Mouse (Mus musculus) midbrain, embryonic 14.5 days (tissue): ENCODE measurements around the gene Tprgl. TPM values are rescaled to one million over a fixed set of nuclear protein-coding genes. Genes with fewer than 3 reads are reported as not detected.

Source experiments
- ATAC-seq: fragments of 200-750 bp; cut with Nextera tagmentation; 2 replicates; pipeline ENCODE4 v1.8.0; 2017; ENCODE audit warnings: moderate number of reproducible peaks, moderate library complexity; ENCODE audit not compliant: low FRiP score, low TSS enrichment
- DNase-seq: peaks from one replicate; pipeline ENCODE4 v3.0.0-alpha.2; 2015
- H3K27ac ChIP-seq: fragments of 300-500 bp; sonication (generic); replicated peaks from 2 replicates; pipeline ENCODE4 v1.5.1; 2014; ENCODE audit warnings: mild to moderate bottlenecking, low read depth, low read length, moderate library complexity
- H3K27me3 ChIP-seq: fragments of 300-500 bp; sonication (generic); 2 replicates; pipeline ENCODE4 v1.6.1; 2014; ENCODE audit warnings: low read length, control low read depth, mixed read lengths; ENCODE audit not compliant: control insufficient read depth, insufficient read depth
- H3K36me3 ChIP-seq: fragments of 300-500 bp; sonication (generic); 2 replicates; pipeline ENCODE4 v1.6.1; 2014; ENCODE audit warnings: low read length, control low read depth; ENCODE audit not compliant: control insufficient read depth, insufficient read depth
- H3K4me1 ChIP-seq: fragments of 300-500 bp; sonication (generic); 2 replicates; pipeline ENCODE4 v1.6.1; 2014; ENCODE audit warnings: mild to moderate bottlenecking, antibody characterized with exemption, low read length, control low read depth; ENCODE audit not compliant: control insufficient read depth, insufficient read depth
- H3K4me2 ChIP-seq: fragments of 300-500 bp; sonication (generic); 2 replicates; pipeline ENCODE4 v1.6.1; 2014; ENCODE audit warnings: mild to moderate bottlenecking, low read length, moderate library complexity
- H3K4me3 ChIP-seq: fragments of 300-500 bp; sonication (generic); replicated peaks from 2 replicates; pipeline ENCODE4 v1.5.1; 2014; ENCODE audit warnings: low read depth, low read length
- H3K9ac ChIP-seq: fragments of 300-500 bp; sonication (generic); replicated peaks from 2 replicates; pipeline ENCODE4 v1.6.1; 2014; ENCODE audit warnings: mild to moderate bottlenecking, low read length, moderate library complexity
- H3K9me3 ChIP-seq: fragments of 300-500 bp; sonication (generic); 2 replicates; pipeline ENCODE4 v1.6.1; 2016; ENCODE audit warnings: low read length, control low read depth, mixed read lengths; ENCODE audit not compliant: control insufficient read depth
- WGBS: fragments of 180-500 bp; shearing (Covaris S2); extraction: QIAGEN DNeasy Blood & Tissue Kit; methylation state at CpG from one replicate; pipeline ENCODE4 v1.1.7; 2014; 5-methylcytosine and 5-hydroxymethylcytosine counted together
- polyA plus RNA-seq: library from polyadenylated mRNA; unstranded; fragments of >200 nt; fragmentation: Nextera tagmentation; extraction: Ambion mirVana; gene quantifications from 2 replicates; pipeline ENCODE4 v1.2.1, GENCODE M21; 2014

Gene Tprgl
- polyA plus RNA-seq, 1 experiment from 2014 or later = 208 TPM

- under 1% methylated on average over 55 of the region's 61 CpGs for WGBS
- H3K9ac ChIP-seq = peak within 1 kb of the TSS; percentile 49
- peak within 1 kb of the TSS; percentile 93 for H3K4me2 ChIP-seq
- H3K4me1 ChIP-seq = peaks cover 13% of the 10 kb centered on the region
- H3K27ac ChIP-seq = no peak within 1 kb of the TSS
- peaks cover 31% of the 10 kb centered on the region for H3K27me3 ChIP-seq
- DNase-seq = peak; percentile 70
- no peaks in the 10 kb centered on the region for H3K9me3 ChIP-seq
- H3K36me3 ChIP-seq = no peaks in the 10 kb centered on the region
- H3K4me3 ChIP-seq = peak within 1 kb of the TSS; percentile 49
- ATAC-seq = peak; percentile 66; the same call in 1 of the 2 replicates
Measured at GRCm38 (mm10) chr4:154170506-154171150, 10.2 kb upstream of the Tprgl start, which contains the start of gene Megf6. Gene Megf6, plus strand, starts transcription at chr4:154170730.

GRCm38 (mm10) chr4:154170021-154170420, 9.6 kb upstream of the Tprgl start:
- no peak for DNase-seq
- peaks cover 31% of the 10 kb centered on the region for H3K27me3 ChIP-seq

GRCm38 (mm10) chr4:154167053-154167452, 6.6 kb upstream of the Tprgl start:
- Histone ChIP-seq H3K9ac (no peak overlapping the region), H3K4me2 (no peak overlapping the region), H3K9me3 (no peaks in the 10 kb centered on the region), H3K36me3 (no peaks in the 10 kb centered on the region), H3K4me1 (peaks cover 13% of the 10 kb centered on the region), H3K27me3 (peaks cover 31% of the 10 kb centered on the region), H3K27ac (no peak overlapping the region), H3K4me3 (no peak overlapping the region)
- 26% methylated on average over 5 of the region's 5 CpGs for WGBS
- DNase-seq (peak; percentile 67), ATAC-seq (no peak)

More at GRCm38 (mm10) chr4:154170021-154170420, 9.6 kb upstream of the Tprgl start:
- no peak overlapping the region for H3K9ac ChIP-seq
- WGBS = 2% methylated on average over 15 of the region's 15 CpGs
- H3K4me2 ChIP-seq = peak overlapping the region; percentile 93
- no peaks in the 10 kb centered on the region for H3K36me3 ChIP-seq
- H3K27ac ChIP-seq = no peak overlapping the region
- H3K4me3 ChIP-seq = peak overlapping the region; percentile 49
- peak; percentile 9; the same call in 1 of the 2 replicates for ATAC-seq
- no peaks in the 10 kb centered on the region for H3K9me3 ChIP-seq
- peaks cover 13% of the 10 kb centered on the region for H3K4me1 ChIP-seq

GRCm38 (mm10) chr4:154163296-154163695, 2.8 kb upstream of the Tprgl start:
- Histone ChIP-seq H3K9ac (no peak overlapping the region), H3K4me3 (no peak overlapping the region), H3K27me3 (no peaks in the 10 kb centered on the region), H3K36me3 (peaks cover 6% of the 10 kb centered on the region), H3K9me3 (no peaks in the 10 kb centered on the region), H3K4me2 (no peak overlapping the region), H3K27ac (no peak overlapping the region), H3K4me1 (peaks cover 17% of the 10 kb centered on the region)
- ATAC-seq (no peak), DNase-seq (peak; percentile 90)
- 17% methylated on average over 7 of the region's 7 CpGs for WGBS

- H3K9me3 ChIP-seq = no peaks in the 10 kb centered on the region
Measured at GRCm38 (mm10) chr4:154159961-154160537, 417 bp downstream of the Tprgl start.

GRCm38 (mm10) chr4:154159002-154159401, 1.5 kb downstream of the Tprgl start:
- Histone ChIP-seq H3K9ac (no peak overlapping the region), H3K4me2 (peak overlapping the region; percentile 77), H3K36me3 (peaks cover 49% of the 10 kb centered on the region), H3K27ac (no peak overlapping the region), H3K4me3 (0 out of 2 replicates have a peak overlapping the region, but pooled peaks have one; percentile 87), H3K4me1 (peaks cover 17% of the 10 kb centered on the region), H3K27me3 (no peaks in the 10 kb centered on the region), H3K9me3 (no peaks in the 10 kb centered on the region)
- DNase-seq (peak; percentile 91), ATAC-seq (no peak)
- WGBS = 18% methylated on average over 6 of the region's 6 CpGs

More at GRCm38 (mm10) chr4:154159961-154160537, 417 bp downstream of the Tprgl start:
- Histone ChIP-seq H3K36me3 (peaks cover 39% of the 10 kb centered on the region), H3K4me3 (peak overlapping the region; percentile 87), H3K9ac (peak overlapping the region; percentile 81), H3K27ac (peak overlapping the region; percentile 70), H3K4me2 (peak overlapping the region; percentile 77), H3K27me3 (no peaks in the 10 kb centered on the region), H3K4me1 (peaks cover 17% of the 10 kb centered on the region)
- WGBS = 2% methylated on average over 47 of the region's 47 CpGs
- DNase-seq = peak; percentile 41
- ATAC-seq = peak; percentile 68

GRCm38 (mm10) chr4:154157970-154158662, 2.4 kb downstream of the Tprgl start:
- 93% methylated on average over 14 of the region's 14 CpGs for WGBS
- H3K36me3 ChIP-seq = peaks cover 55% of the 10 kb centered on the region
- DNase-seq = no peak
- no peaks in the 10 kb centered on the region for H3K27me3 ChIP-seq
- H3K4me3 ChIP-seq = no peak overlapping the region
- ATAC-seq = no peak
- peaks cover 17% of the 10 kb centered on the region for H3K4me1 ChIP-seq
- no peak overlapping the region for H3K9ac ChIP-seq
- H3K4me2 ChIP-seq = no peak overlapping the region
- H3K9me3 ChIP-seq = no peaks in the 10 kb centered on the region
- no peak overlapping the region for H3K27ac ChIP-seq

- ATAC-seq (no peak), DNase-seq (no peak)
- H3K36me3 ChIP-seq = peaks cover 76% of the 10 kb centered on the region
- peaks cover 11% of the 10 kb centered on the region for H3K4me1 ChIP-seq
- H3K9me3 ChIP-seq = no peaks in the 10 kb centered on the region
- H3K4me2 ChIP-seq = no peak overlapping the region
- no peak overlapping the region for H3K27ac ChIP-seq
- H3K27me3 ChIP-seq = no peaks in the 10 kb centered on the region
- H3K9ac ChIP-seq = no peak overlapping the region
- H3K4me3 ChIP-seq = no peak overlapping the region
- WGBS = 81% methylated on average over 7 of the region's 7 CpGs
Measured at GRCm38 (mm10) chr4:154156050-154156449, 4.4 kb downstream of the Tprgl start.
